Mouse (Mus musculus) T-helper 17 cell (primary cell): ENCODE results near the gene Kcna7.

Experiments
- in situ Hi-C, 2 experiments: fragments of 300-600 bp; cut with MboI, MseI; formaldehyde crosslinking; loops; 1 replicate in 1 of 2; 2 replicates in 1 of 2; pipeline ENCODE4 v1.15.1; 2025; ENCODE audit warnings: high pct_unique_total_duplicates in 2 of 2

Gene Kcna7

GRCm38 (mm10) chr7:45395129-45395541 lies 10.3 kb upstream of the Kcna7 start:
- in situ Hi-C loops: loop anchor here in 1 of 2 experiments (25.0 kb wide), 1 partner anchor 1392 kb away; the partner anchor contains the start of genes Gtf2h1 and Hps5

GRCm38 (mm10) chr7:45395578-45396336 lies 9.7 kb upstream of the Kcna7 start, which contains the start of gene Snrnp70:
Snrnp70 (minus strand) TSS chr7:45395742.
- in situ Hi-C loops: loop anchor here in 1 of 2 experiments (25.0 kb wide), 1 partner anchor 1392 kb away; the partner anchor contains the start of genes Gtf2h1 and Hps5

- in situ Hi-C loops: loop anchor here in 1 of 2 experiments (25.0 kb wide), 1 partner anchor 1391 kb away; the partner anchor contains the start of genes Gtf2h1 and Hps5
Observed at GRCm38 (mm10) chr7:45396337-45396775, 9.1 kb upstream of the Kcna7 start.

- in situ Hi-C loops: loop anchor here in 1 of 2 experiments (25.0 kb wide), 1 partner anchor 1391 kb away; the partner anchor contains the start of genes Gtf2h1 and Hps5
Observed at GRCm38 (mm10) chr7:45396787-45397186, 8.7 kb upstream of the Kcna7 start.

- in situ Hi-C loops: no loop called here
Observed at GRCm38 (mm10) chr7:45401521-45402085, 3.9 kb upstream of the Kcna7 start.

GRCm38 (mm10) chr7:45403532-45404261 lies 1.8 kb upstream of the Kcna7 start:
- in situ Hi-C loops: no loop called here

- in situ Hi-C loops: no loop called here
Observed at GRCm38 (mm10) chr7:45406157-45407156, 1.0 kb downstream of the Kcna7 start.

- in situ Hi-C loops: no loop called here
Observed at GRCm38 (mm10) chr7:45407836-45408235, 2.4 kb downstream of the Kcna7 start.

- in situ Hi-C loops: no loop called here
Observed at GRCm38 (mm10) chr7:45408351-45408750, 2.9 kb downstream of the Kcna7 start.

GRCm38 (mm10) chr7:45408949-45409348 lies 3.5 kb downstream of the Kcna7 start:
- in situ Hi-C loops: no loop called here

GRCm38 (mm10) chr7:45409497-45410163 lies 4.2 kb downstream of the Kcna7 start:
- in situ Hi-C loops: no loop called here

- in situ Hi-C loops: no loop called here
Observed at GRCm38 (mm10) chr7:45412421-45412820, 7.0 kb downstream of the Kcna7 start.

GRCm38 (mm10) chr7:45413113-45413863 lies 7.8 kb downstream of the Kcna7 start, which contains the start of gene Ntf5:
Ntf5 (plus strand) TSS chr7:45413695.
- in situ Hi-C loops: no loop called here

GRCm38 (mm10) chr7:45413864-45414739 lies 8.6 kb downstream of the Kcna7 start:
- in situ Hi-C loops: no loop called here

GRCm38 (mm10) chr7:45414740-45415224 lies 9.3 kb downstream of the Kcna7 start:
- in situ Hi-C loops: no loop called here

- in situ Hi-C loops: no loop called here
Observed at GRCm38 (mm10) chr7:45415636-45416035, 10.2 kb downstream of the Kcna7 start.

GRCm38 (mm10) chr7:45417962-45418492 lies 12.6 kb downstream of the Kcna7 start:
- in situ Hi-C loops: no loop called here
